Mouse (Mus musculus) testis, adult 2 months (tissue): Measurements from ENCODE around the gene Cd5.

Experiments used
- CTCF ChIP-seq: fragments of 200-500 bp; IDR thresholded peaks from 2 replicates; pipeline ENCODE4 v1.5.1; 2012; ENCODE audit warnings: low read depth, mild to moderate bottlenecking, inconsistent platforms, low read length, moderate library complexity; ENCODE audit not compliant: control insufficient read depth, insufficient read depth, insufficient replicate concordance
- POLR2A ChIP-seq: fragments of 200-500 bp; IDR thresholded peaks from 2 replicates; pipeline ENCODE4 v1.6.1; 2012; ENCODE audit warnings: low read depth, mild to moderate bottlenecking, inconsistent platforms, low read length, moderate library complexity; ENCODE audit not compliant: control insufficient read depth

- TF ChIP-seq CTCF (no peak), POLR2A (no peak)
Measured at GRCm38 (mm10) chr19:10742145-10742544, 3.3 kb upstream of the Cd5 start.
